Mouse (Mus musculus): Measurements from ENCODE around the gene Stat5a.

Gene Stat5a

DNA sequence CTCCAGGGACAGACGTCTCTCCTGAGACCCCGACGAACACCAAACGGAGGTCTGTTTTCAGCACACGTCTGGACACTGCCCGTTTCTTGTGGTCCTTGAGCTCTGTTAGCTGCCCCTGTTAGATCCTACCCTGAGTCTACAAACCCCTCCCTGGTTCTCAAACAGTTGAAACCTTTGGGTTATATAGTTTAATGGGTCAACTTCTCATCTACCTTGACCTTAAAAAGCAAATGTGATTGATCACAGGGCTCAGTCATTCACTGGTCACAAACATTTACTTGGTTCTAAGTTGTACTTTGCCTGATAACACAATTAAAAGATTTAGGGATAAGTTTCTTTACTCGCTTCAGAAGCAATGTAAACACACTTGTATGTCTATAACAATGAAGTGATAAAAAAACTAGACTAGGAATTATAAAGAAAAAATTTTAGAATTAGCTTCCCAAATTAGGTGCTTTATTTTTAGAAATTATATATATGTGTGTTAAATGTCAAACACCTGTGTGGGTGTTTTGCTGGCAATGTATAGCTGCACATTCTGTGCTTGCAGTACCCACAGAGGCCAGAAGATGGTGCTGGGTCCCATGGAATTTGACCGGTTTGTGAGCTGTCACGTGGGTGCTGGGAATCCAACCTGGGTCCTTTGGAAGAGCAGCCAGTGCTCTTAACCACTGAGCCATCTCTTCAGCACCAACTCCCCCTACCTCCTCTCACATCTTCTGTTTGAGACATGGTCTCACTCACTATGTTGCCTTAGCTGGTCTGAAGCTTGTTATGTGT, 22.0 kb upstream of the Stat5a start:
- DNase-seq (ENCODE audit: low read depth), result no peak

DNA sequence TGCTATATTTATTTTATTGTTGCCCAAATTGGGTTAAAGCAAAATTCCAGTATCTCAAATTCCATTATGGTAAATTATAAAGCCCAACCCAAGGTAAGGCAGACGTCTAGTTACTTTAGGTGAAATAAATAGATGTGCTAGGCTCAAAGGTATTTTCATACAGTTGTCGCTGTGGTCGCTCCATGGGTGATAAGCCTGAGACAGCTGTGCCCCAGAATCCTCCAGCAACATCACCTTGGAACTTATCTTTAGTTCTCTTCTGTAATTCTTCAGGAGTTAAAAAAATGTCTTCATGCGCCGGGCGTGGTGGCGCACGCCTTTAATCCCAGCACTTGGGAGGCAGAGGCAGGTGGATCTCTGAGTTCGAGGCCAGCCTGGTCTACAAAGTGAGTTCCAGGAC, 20.3 kb upstream of the Stat5a start:
- no peak for DNase-seq (ENCODE audit: low read depth)

DNA sequence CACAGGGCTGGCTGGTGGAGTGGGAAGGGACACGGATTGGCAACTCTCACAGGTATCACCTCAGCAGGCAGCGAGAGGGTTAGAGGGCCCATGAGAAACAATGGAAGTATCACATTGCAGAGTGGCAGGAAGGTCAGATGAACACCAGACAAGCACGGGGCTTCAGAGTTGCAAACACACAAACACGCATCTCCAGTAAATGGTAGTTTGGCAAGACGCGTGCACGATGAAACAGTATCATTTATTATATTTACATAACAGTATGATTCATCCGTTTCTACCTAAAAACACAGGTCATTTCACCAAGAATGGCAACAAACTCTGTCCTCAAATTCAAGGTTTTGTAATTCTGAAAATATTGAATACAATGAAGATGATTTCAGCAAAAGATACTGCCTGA, 19.6 kb upstream of the Stat5a start:
- DNase-seq (ENCODE audit: low read depth), result no peak

GRCm38 (mm10) chr11:100840866-100841265, 18.3 kb upstream of the Stat5a start:
- no peak for DNase-seq (ENCODE audit: low read depth)

DNA sequence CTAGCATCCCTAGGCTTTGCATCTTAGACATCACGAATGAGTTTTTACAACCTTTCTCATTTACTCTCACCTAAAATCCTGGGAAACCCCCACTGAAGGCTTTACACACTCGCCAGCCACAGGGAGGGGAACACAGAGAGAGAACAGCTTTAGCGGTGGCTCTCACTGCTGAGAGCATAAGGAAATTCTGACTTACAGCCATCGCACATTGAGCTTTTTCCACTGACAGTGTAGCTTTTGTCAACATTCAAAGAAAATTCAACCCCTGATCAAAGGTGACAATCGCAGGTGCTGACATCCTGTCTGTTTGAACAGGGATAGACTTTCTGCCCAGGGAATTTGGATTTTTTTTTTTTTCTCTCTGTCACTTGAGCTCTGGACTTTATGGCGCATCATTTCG, 17.1 kb upstream of the Stat5a start:
- no peak for DNase-seq (ENCODE audit: low read depth)

GRCm38 (mm10) chr11:100843070-100843669, 16.0 kb upstream of the Stat5a start:
- no peak for DNase-seq (ENCODE audit: low read depth)

DNA sequence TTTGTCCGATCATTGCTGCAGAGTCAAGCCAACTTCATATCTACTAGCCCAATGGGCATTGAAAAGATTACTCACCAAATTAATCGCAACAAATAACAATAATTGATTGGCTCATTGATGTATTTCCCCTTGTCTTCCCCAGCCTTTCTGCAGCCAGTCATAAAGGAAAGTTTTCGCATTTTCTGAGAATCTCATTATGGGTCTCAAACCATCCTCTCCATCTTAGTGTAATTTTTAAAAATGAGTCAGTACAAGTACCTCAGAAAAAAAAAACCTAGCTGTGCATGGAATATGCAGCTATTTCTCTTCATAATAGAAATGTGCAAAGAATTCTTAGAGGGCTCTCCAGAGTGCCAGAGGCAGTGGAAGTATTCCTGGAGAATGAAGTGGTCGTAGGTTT, 15.0 kb upstream of the Stat5a start:
- DNase-seq (ENCODE audit: low read depth), result no peak

- no peak for DNase-seq (ENCODE audit: low read depth)
Measured at GRCm38 (mm10) chr11:100845793-100846192, 13.4 kb upstream of the Stat5a start.

GRCm38 (mm10) chr11:100847572-100847971, 11.6 kb upstream of the Stat5a start:
- DNase-seq (ENCODE audit: low read depth), result no peak

DNA sequence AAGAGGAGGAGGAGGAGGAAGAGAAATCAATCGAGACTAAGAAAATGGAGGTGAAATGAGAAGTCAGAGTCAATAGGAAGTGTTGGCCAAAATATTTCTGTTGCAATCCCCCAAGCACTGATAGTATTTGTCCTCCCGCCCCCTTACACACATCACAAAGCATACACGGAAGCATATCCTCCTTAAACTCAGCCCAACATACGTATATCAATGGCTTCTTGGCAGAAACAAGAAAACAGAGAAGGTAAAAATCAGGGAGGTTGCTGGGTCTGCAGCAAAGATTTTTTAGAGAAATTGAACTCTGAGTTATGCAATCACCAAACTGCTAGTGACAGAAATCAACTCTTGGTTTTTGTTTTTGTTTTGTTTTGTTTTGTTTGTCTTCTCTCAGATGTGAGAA, 11.1 kb upstream of the Stat5a start:
- DNase-seq (ENCODE audit: low read depth), result no peak

- DNase-seq (ENCODE audit: low read depth), result no peak
Measured at GRCm38 (mm10) chr11:100848789-100849379, 10.3 kb upstream of the Stat5a start.

GRCm38 (mm10) chr11:100849456-100850037, 9.6 kb upstream of the Stat5a start:
- no peak for DNase-seq (ENCODE audit: low read depth)

DNA sequence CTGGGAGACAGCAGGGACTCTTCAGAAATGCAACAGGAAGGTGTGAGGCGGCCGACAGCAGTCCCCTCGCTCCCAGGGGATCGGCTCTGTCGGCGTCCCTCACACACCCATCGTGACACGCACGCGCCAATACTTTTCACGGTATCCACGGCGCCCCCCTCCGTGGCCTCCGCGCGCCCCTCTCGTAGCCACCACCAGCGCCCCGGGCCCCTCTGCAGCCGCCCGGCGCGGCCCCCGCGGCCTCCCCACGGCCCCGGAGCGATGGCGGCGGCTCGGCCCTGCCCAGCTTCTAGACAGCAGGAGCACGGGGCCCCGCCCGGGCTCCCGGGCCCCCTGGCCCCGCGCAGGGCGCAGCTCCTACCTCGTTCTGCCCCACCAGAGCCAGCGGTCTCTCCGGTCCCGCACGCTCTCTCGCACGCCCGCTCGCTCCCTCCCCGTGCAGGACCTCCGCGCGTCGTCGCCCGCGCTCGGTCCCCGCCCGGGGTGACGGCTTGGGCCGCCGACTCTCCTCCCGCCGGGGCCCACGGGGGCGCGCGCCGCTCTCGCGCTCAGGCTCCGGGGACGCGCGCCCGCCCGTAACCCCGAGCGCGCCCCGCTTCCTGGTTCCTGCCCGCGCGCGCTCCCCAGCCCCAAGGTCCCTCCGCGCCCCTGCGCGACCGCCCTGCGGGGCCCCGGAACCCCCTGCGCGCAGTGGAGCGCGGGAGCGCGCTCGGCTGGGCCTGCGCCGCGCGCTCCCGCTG, 8.9 kb upstream of the Stat5a start, which contains the start of gene Stat5b:
Gene Stat5b, minus strand, starts transcription at position 687 of the 740 bp plus-strand sequence.
- DNase-seq (ENCODE audit: low read depth), result no peak

DNA sequence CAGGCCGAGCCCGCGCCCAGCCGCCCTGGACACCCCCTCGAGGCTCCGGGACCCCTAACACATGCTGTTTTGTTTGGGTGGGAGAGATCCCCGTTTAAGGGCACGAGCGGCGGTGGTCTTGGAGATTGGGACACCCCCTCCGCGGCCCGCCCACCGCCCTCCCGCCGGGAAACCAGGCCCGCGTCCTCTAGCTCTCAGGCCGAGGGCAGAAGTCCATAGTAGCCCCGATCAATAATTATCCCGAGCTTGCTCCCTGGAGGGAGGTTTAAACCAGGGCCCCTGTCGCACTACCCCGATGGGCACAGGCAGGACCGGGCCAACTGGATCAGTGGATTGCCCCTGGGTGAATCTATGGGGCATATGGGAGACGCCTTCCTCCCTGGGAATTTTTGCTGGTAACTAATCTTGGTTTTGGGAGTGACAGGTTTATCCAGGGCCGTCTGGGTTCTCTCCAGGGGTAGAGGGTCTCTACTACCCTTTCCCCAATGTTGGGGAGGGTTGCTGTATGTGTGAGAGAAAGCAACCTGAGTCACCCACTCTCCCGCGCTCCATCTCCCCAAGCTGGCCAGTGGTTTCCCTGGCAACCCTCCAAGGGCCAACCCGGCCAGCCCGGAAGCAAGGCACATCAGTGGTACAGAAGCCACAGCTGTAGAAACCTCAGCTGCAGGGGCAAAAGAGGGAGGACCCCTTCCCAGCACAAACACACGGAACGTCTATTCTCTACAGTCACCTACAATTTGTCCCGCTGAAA, 8.2 kb upstream of the Stat5a start:
- no peak for DNase-seq (ENCODE audit: low read depth)

DNA sequence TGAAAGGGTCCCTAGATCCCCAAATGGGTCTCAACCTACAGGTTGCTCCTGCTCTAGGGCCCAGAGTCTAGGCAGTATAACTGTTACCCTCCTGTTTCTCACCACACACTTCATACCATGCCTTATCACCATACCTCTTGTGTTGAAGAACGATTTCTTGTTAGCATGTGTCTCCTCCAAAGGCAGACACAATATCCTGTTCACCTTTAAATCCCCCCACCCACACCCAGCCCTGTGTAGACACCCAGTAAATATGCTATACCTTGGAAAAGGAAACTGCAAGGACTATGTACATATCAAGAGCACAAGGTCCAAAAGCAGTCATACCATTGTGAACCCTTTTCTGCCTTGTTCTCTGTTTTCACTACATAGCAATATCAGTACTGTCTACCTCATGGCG, 7.1 kb upstream of the Stat5a start:
- DNase-seq (ENCODE audit: low read depth), result no peak

- DNase-seq (ENCODE audit: low read depth), result no peak
Measured at GRCm38 (mm10) chr11:100853018-100853417, 6.1 kb upstream of the Stat5a start.

DNA sequence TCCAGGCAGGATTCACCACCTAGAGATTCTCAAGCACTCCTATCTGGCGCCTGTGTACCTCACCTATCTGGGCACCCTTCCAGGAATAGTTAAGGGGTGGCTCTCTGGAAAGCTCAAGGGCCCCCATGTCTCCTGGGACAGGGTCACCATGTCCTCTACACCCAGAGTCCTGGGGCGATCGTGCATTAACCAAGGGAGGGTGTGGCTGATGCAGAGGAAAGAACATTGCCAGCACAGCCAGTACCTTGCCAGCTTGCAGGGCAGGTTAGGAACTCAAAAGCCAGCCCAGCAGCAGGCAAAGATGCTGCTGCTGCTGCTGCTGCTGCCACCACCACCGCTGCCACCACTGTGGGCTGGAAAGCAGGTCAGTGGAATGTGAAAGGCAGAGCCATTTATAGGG, 4.9 kb upstream of the Stat5a start:
- no peak for DNase-seq (ENCODE audit: low read depth)

DNA sequence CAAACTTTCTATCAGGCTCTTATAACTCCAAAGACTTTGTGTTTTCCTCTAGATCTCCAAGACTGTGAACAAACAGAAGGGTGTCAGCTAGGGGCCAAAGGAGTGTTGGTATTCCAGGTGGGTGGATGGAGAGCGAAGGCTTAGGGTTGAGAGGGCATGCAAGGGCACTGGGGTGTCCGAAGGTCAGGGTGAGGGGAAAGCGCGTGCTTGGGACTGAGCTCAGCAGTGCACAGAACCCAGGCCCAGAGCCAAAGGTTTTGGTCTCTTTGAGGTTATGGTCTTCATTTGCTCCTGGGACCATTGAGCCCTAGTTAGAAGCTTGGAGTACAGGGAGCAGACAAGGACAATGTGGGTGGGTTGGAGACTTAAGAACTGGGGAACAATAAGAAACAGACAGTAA, 4.0 kb upstream of the Stat5a start:
- DNase-seq (ENCODE audit: low read depth), result no peak

DNA sequence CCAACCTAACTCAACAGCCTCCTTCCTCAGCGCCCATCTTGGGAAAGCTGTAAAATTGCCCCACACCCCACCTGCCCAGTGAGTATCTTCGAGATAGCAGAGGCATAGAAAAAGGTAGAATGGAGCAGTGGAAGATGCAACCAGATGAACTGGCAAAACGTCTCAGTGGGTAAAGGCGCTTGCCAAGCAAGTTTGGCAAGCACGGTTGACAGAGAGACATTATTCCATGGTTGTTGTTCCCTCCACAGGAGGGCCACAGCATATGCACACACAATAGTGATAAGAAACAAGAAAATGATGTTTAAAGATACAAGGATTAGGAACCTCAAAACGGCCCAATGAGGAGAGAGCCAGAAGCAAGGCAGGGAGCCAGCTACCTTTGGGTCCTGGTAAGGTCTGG, 1.2 kb upstream of the Stat5a start:
- no peak for DNase-seq (ENCODE audit: low read depth)

GRCm38 (mm10) chr11:100859579-100860075, 476 bp downstream of the Stat5a start:
- no peak for DNase-seq (ENCODE audit: low read depth)
